Mouse (Mus musculus) liver, adult 2 months (tissue): ENCODE measurements at regions not wholly inside any gene's neighbourhood (a gene's known extent, or its start where the extent isn't known, plus 50 kb on each side); places are given as distances from the start of the nearest gene placed in this dataset.

Source experiments
- DNase-seq: peaks from one replicate; pipeline ENCODE4 v3.0.0-alpha.2; 2011; ENCODE audit warnings: low read depth, low spot score; ENCODE audit errors: extremely low read depth
- H3K27ac ChIP-seq: fragments of 200-500 bp; replicated peaks from 2 replicates; pipeline ENCODE4 v1.5.1; 2012; ENCODE audit warnings: low read depth, mild to moderate bottlenecking, control low read depth, inconsistent platforms, low read length; ENCODE audit not compliant: insufficient read depth
- H3K27me3 ChIP-seq: fragments of 200-500 bp; 2 replicates; pipeline ENCODE4 v1.6.1; 2012; ENCODE audit warnings: mild to moderate bottlenecking, moderate library complexity, low read length, inconsistent platforms; ENCODE audit not compliant: control insufficient read depth, insufficient read depth
- H3K36me3 ChIP-seq: fragments of 200-500 bp; 2 replicates; pipeline ENCODE4 v1.6.1; 2012; ENCODE audit warnings: low read length, inconsistent platforms; ENCODE audit not compliant: control insufficient read depth, insufficient read depth
- H3K4me1 ChIP-seq: fragments of 200-500 bp; 2 replicates; pipeline ENCODE4 v1.6.1; 2011; ENCODE audit warnings: low read length; ENCODE audit not compliant: control insufficient read depth, insufficient read depth
- H3K4me3 ChIP-seq: fragments of 200-500 bp; 2 replicates; pipeline ENCODE4 v1.5.1; 2011; ENCODE audit warnings: low read depth, mild to moderate bottlenecking, control low read depth, low read length, moderate library complexity; ENCODE audit not compliant: insufficient read depth
- H3K79me2 ChIP-seq: fragments of 200-500 bp; 2 replicates; pipeline ENCODE4 v1.6.1; 2012; ENCODE audit warnings: inconsistent platforms, mild to moderate bottlenecking, low read length, moderate library complexity; ENCODE audit not compliant: control insufficient read depth, insufficient read depth
- H3K9ac ChIP-seq: fragments of 200-500 bp; 2 replicates; pipeline ENCODE4 v1.6.1; 2012; ENCODE audit warnings: low read depth, mild to moderate bottlenecking, control low read depth, inconsistent platforms, low read length
- CTCF ChIP-seq: fragments of 200-500 bp; IDR thresholded peaks from 2 replicates; pipeline ENCODE4 v1.5.1; 2011; ENCODE audit warnings: low read depth, low read length, control low read depth
- POLR2A ChIP-seq: fragments of 200-500 bp; IDR thresholded peaks from 2 replicates; pipeline ENCODE4 v1.6.1; 2011; ENCODE audit warnings: low read length, control low read depth; ENCODE audit not compliant: insufficient read depth; ENCODE audit errors: extremely low read depth
- WGBS: fragments of 180-500 bp; shearing (Covaris S2); methylation state at CpG from one replicate; pipeline ENCODE4 v1.1.7; 2018; 5-methylcytosine and 5-hydroxymethylcytosine counted together

DNA sequence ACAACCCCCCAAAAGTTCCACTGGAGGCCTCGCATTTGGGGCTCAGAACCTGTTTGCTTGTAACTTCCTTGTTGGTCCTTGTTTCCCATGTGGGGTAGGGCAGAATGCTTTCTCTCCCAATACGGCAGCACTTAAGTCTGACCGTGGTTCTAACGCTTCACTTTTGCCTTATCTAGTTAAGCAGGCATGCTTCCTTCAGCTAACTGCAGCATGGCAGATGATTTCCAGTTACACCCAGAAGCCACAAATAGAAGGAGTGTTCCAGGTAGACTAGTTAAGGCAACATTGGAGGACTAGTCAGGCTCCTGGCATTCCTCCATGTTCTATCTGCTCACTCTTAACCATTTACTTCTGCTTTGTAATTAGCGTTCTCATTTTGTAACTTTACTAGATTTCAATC is 144.4 kb upstream of the Atp1b1 start:
- no peak for TF ChIP-seq CTCF
- TF ChIP-seq POLR2A = no peak
- Histone ChIP-seq H3K9ac (no peak overlapping the region), H3K79me2 (no peaks in the 10 kb centered on the region), H3K27ac (no peak overlapping the region), H3K36me3 (no peaks in the 10 kb centered on the region), H3K27me3 (no peaks in the 10 kb centered on the region), H3K4me3 (no peak overlapping the region), H3K4me1 (no peaks in the 10 kb centered on the region)
- no peak for DNase-seq
- 94% methylated on average over 5 of the region's 5 CpGs for WGBS

DNA sequence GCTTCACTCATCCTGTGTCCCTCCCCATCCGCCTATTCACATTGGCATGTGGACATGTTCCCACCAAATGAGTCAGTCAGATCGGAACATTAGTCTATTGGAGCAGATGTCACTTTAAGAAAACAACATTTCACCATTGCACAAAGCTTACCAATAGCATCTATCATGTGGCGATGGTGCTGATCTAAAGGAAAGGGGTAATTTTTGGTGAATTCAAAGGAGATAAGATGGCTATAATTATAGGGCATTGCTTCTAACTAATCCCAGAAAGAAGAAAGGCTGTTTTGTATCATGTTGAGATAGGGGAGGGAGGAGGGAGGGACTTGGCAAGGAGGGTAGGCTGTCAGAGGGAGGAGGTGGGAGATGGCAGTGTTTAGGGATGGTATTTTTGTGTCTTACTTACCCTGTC is 132.1 kb upstream of the Atp1b1 start:
- 90% methylated on average over 3 of the region's 3 CpGs for WGBS
- no peak for DNase-seq
- no peaks in the 10 kb centered on the region for H3K36me3 ChIP-seq
- no peaks in the 10 kb centered on the region for H3K27me3 ChIP-seq
- no peak overlapping the region for H3K9ac ChIP-seq
- no peak overlapping the region for H3K27ac ChIP-seq
- TF ChIP-seq CTCF (no peak), POLR2A (no peak)
- no peaks in the 10 kb centered on the region for H3K79me2 ChIP-seq
- H3K4me1 ChIP-seq = no peaks in the 10 kb centered on the region
- no peak overlapping the region for H3K4me3 ChIP-seq

DNA sequence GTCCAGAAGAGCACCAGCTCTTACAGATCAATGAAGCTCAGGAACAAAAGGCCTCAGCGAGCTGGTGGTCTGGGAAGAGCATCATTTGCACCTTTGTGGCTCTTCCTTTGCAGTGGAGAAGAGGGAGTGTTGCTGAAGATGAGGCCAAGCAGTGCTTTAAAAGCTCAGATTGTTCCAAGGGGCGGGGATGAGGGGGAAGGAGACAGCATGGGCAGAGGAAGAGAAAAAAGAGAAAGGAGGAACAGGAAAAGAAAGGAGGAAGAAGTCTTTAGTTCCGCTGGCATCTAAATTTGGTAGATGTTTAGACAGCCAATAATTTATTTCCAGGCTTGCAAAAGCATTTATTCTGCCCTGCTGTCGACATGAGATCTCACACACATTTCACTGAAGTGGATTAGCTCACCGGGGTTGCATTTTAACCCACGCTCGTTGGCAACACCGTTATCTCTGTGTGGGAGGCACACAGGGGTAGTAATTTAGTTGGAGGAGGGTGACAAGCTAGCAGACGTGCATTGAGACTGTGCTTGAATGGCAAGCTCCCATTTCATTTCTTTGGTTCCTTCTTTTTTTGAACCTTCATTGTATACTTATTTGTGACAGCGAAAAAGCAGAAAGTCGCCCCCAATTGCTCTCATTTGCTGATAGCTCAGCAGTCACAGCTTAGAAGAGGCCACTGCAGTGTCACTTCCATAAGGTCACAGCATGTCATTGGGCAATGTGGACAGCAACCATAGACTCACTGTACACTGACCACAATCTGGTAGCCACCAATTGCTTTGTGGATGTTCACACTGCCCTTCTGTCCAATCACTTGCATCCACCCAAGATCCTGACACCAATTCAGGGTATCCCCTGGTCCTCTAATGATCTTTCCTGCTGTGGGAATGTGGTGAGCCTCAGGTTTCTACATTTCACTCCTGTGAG is 128.2 kb upstream of the Atp1b1 start:
- no peak overlapping the region for H3K27ac ChIP-seq
- WGBS = 44% methylated on average over 11 of the region's 11 CpGs
- H3K4me1 ChIP-seq = no peaks in the 10 kb centered on the region
- no peaks in the 10 kb centered on the region for H3K79me2 ChIP-seq
- no peak overlapping the region for H3K4me3 ChIP-seq
- H3K36me3 ChIP-seq = no peaks in the 10 kb centered on the region
- H3K27me3 ChIP-seq = no peaks in the 10 kb centered on the region
- peak; percentile 21 for DNase-seq
- H3K9ac ChIP-seq = no peak overlapping the region
- TF ChIP-seq CTCF (no peak), POLR2A (no peak)

DNA sequence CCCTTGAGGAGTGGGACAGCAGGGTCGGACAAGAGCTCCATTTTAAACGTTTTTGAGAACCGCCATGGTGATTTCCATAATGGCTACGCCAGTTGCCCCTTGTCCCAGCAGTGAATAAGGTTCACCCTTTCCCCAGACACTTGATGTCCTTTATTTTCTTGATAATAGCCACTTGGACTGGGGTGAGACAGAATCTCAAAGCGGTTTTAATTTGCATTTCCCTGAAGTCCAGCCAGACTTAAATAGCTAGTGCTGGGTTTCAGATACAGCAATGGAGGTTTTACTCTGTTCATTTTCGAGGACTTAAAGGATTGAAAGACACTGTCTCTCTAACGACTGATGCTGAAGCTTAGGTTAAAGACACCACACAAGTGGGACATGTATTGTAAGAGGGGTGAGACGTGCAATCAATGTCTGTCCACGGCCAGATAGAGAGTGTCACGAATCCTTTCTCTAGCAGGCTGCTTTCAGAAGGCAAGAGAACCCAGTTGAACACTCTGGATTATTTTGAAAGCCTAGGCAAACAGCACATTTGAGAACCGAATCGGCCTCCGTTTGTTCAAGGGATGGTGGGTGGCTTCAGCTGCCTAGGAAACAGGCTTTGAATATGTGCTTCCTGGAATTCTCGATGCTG is 118.8 kb upstream of the Atp1b1 start:
- 74% methylated on average over 14 of the region's 14 CpGs for WGBS
- Histone ChIP-seq H3K27me3 (no peaks in the 10 kb centered on the region), H3K36me3 (no peaks in the 10 kb centered on the region), H3K9ac (no peak overlapping the region), H3K27ac (no peak overlapping the region), H3K79me2 (no peaks in the 10 kb centered on the region), H3K4me3 (no peak overlapping the region), H3K4me1 (no peaks in the 10 kb centered on the region)
- DNase-seq = no peak
- TF ChIP-seq POLR2A = no peak
- no peak for TF ChIP-seq CTCF

DNA sequence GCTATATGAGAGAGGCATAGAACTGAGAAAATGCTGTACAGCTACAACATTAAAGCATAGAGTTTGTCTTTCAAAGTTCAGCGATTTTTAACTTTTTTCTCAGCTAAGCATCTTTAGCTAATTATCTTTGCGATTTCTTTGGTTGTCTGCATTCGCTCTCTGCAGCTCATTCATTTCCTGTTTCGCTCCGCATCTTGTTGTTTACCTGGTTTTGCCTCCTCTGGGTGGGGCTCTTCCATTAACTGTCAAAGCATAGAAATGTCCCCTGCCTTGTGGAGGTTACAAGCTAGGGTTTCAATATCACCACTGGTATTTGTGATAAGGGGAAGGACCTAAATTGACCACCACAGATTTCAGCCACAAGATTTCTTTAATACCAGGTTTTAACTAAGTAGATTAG is 115.5 kb upstream of the Atp1b1 start:
- H3K79me2 ChIP-seq = no peaks in the 10 kb centered on the region
- TF ChIP-seq POLR2A = no peak
- no peak for TF ChIP-seq CTCF
- 90% methylated on average over 5 of the region's 5 CpGs for WGBS

DNA sequence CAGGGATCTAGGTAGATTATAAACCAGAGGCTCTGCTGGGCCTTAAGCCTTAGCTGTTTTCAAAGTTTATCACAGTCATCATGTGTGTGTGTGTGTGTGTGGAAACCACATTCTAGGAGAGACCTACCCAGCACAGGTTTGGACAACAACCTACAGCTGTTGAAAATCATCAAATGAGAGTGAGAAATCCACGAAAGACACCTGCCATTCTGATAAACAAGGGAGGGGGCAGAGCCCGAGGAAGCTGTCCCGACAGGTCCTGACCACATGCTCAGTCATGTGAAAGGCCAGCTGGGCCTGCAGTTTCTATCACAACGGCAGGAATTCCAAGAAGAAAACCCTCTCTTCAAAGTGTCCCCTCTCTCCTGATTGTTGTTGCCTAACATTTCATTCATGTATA is 114.0 kb upstream of the Atp1b1 start:
- H3K36me3 ChIP-seq = no peaks in the 10 kb centered on the region
- no peaks in the 10 kb centered on the region for H3K4me1 ChIP-seq
- no peak for TF ChIP-seq POLR2A
- TF ChIP-seq CTCF = no peak
- H3K4me3 ChIP-seq = no peak overlapping the region
- H3K27me3 ChIP-seq = no peaks in the 10 kb centered on the region
- 65% methylated on average over 4 of the region's 4 CpGs for WGBS
- no peak overlapping the region for H3K27ac ChIP-seq
- no peaks in the 10 kb centered on the region for H3K79me2 ChIP-seq
- DNase-seq = no peak
- H3K9ac ChIP-seq = no peak overlapping the region

More for the DNA sequence above, 115.5 kb upstream of the Atp1b1 start:
- DNase-seq = no peak
- no peak overlapping the region for H3K9ac ChIP-seq
- no peak overlapping the region for H3K27ac ChIP-seq
- H3K4me3 ChIP-seq = no peak overlapping the region
- H3K27me3 ChIP-seq = no peaks in the 10 kb centered on the region
- H3K36me3 ChIP-seq = no peaks in the 10 kb centered on the region
- H3K4me1 ChIP-seq = no peaks in the 10 kb centered on the region
